Mouse (Mus musculus) fibroblast of lung, adult 2 months (primary cell): ENCODE measurements around the gene Xxylt1.

Experiments used
- DNase-seq: peaks from one replicate; pipeline ENCODE4 v3.0.0-alpha.2; 2011; ENCODE audit warnings: low read depth

Gene Xxylt1

GRCm38 (mm10) chr16:30956141-30956540 lies 125.1 kb downstream of the Xxylt1 start:
- no peak for DNase-seq

DNA sequence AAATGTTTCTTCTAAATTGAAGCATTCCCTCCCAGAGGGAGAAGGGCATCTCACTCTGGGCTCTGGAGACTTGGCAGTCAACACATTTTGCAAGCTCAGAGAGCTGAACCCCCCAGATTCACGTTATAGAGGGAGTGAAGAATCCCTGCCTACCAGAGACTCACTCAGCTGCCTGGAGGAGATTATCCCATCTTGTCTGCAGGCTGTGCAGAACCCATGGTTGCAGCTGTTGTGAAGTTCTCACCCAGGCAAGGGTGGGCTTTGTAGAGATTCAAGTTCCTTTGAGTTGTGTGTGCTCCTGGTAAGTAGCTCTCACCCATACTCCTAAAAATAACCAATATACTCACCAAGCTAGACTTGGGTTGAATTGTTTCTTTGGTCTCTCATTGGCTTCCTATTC lies 132.6 kb downstream of the Xxylt1 start:
- DNase-seq, result no peak

GRCm38 (mm10) chr16:30948216-30948615 lies 133.0 kb downstream of the Xxylt1 start:
- DNase-seq, result no peak

DNA sequence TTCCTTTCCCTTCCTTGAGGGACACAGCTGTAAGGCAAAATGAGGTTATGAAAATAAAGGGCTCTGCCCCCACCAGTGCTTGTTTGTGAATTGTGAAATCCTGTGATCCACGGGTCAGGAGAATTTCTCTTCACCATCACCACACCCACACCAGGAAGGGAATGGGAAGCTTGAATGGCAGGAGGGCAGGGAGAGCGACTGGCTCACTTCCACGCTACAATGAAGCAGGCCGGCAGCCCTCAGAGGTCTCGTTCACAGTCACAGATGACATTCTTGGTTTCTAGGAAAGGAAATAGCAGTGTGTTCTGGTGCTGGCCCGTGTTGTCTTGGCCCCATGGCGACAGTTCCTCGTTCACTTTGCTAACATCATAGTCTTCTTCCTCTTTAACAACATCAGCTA lies 136.3 kb downstream of the Xxylt1 start:
- no peak for DNase-seq

GRCm38 (mm10) chr16:30943919-30944318 lies 137.3 kb downstream of the Xxylt1 start:
- DNase-seq, result no peak

- DNase-seq, result no peak
Measured at GRCm38 (mm10) chr16:30940699-30941098, 140.5 kb downstream of the Xxylt1 start.

- no peak for DNase-seq
Measured at GRCm38 (mm10) chr16:30939903-30940302, 141.3 kb downstream of the Xxylt1 start.

GRCm38 (mm10) chr16:30939210-30939609 lies 142.0 kb downstream of the Xxylt1 start:
- no peak for DNase-seq

- DNase-seq, result no peak
Measured at GRCm38 (mm10) chr16:30938664-30939063, 142.6 kb downstream of the Xxylt1 start.

DNA sequence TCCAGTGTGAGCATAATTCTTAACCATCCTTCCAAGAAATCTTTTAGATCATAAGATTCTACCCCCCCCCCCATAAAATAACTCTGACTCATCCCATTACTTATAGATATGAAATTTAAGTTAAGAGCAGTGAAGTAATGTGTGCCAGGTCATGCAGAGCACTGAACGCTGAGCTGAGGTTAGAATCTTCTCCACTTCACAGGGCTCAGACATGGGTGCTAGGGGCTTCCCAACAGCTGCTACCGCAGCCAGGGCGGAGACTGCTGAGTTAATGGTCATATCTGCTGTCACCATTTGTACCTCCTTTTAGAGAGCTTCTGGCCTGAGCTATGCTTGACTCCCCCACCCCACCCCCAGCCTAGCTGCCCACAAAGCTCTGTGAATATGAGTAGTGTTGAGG lies 143.6 kb downstream of the Xxylt1 start:
- no peak for DNase-seq

DNA sequence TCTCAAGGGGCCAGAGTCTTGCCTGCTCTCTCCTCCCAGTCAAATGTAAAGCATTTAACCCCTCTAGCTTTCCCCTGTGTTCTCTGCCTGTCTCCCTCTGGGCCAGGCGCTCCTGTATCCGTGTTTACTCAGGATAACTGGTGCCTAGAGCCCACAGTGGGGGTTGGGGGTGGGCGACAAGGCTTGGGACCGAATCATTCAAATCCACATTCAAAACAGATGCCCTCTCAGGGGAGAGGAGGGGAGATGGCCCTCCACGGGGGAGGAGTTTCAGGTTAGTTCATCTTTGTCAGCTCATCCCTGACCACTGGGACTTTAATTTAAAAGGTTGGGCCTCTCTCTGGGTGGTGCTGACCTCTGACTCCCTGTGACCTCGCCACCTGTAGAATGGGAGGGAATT lies 144.8 kb downstream of the Xxylt1 start:
- no peak for DNase-seq

DNA sequence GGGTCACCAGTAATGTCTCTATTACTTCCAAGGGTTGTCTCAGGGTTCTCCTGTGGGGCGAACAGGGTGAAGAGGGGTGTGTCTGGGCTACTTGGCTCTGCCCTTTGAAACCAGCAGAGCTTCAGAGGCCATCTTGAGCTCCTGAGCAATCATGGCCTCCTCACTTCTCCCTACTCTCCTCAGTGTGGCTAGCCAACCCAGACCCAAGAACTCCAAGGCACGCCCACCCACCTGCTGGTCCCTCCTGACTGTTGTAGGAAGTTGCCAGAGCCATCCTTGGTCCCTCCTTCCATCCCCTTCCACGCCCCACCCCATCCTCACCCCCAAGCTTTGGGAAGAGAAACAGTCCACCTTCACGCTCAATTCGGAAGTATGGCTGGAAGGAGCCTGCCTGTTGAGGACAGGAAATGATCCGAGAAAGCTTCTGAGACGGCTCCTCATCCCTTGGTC lies 145.2 kb downstream of the Xxylt1 start:
- DNase-seq, result no peak

DNA sequence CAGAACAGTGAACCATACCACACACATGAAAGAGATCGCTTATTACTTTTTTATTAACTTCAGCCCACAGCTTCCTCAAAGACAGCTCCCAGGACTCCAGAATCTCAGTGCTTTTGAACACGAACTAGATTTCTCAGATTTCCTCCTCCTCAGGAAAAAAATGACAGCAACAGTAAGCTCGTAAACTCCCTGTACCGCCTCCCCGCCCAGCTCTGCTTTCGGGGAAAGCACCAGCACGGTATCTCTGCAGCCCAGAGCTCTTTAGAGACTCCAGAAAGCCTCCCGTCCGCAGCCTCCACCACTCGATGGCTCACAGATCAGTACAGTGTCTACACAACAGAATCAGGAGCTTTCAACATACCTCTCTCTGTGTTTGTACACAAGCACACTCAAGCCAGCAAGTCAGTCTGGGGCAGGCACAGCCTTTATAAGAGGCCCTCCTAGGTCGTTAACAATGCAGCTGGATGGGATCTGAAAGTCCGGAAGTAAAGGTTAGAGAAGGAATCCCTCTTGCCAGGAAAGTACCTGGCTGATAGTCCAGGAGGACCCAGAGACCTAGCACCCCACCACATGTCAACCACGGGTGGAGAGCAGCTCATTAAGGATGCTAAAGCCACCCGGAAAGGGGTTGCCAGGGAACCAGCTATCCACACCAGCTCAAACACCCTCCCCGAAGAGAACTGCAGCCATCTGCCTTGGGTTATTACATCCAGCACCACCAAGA lies 146.1 kb downstream of the Xxylt1 start:
- no peak for DNase-seq

- DNase-seq, result no peak
Measured at GRCm38 (mm10) chr16:30934205-30934780, 146.9 kb downstream of the Xxylt1 start.

GRCm38 (mm10) chr16:30933366-30933765 lies 147.9 kb downstream of the Xxylt1 start:
- DNase-seq, result no peak

DNA sequence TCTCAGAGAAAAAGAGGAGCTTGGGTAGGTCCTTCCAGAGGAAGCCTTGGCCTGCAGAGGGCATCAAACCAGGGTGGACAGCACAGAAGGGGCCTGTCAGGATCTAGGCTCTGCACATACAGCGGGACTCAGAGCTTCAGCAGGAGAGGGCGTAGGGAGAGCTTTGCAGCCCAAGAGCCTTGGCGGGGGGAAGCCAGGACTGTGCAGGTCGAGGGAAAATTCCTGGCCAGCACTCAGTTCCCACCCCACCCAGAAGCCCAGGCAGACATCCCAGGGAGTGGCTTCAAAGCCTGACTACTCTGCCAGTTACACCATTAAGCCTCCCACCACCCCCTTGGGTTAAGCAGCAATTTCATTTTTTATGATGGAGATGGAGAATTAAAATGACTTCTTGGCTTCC lies 148.4 kb downstream of the Xxylt1 start:
- no peak for DNase-seq

DNA sequence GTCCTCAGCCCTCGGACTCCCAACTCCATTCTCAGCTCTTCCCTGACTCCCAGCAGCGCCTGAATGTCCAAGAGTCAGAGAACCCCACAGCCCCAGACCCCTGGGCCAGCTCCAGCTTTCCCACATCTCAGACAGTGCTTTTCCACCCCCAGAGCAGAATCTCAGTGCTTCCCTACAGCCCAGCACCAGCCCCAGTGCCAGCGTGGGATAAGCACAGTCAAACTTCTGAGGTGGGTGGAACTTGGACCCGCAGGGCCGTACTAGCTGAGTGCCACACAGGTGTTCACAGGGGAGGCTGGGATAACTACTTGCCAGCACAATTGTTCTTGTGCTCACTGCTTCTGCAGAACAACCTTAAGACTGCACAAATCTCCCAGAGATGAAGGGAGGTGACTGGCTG lies 149.0 kb downstream of the Xxylt1 start:
- no peak for DNase-seq

DNA sequence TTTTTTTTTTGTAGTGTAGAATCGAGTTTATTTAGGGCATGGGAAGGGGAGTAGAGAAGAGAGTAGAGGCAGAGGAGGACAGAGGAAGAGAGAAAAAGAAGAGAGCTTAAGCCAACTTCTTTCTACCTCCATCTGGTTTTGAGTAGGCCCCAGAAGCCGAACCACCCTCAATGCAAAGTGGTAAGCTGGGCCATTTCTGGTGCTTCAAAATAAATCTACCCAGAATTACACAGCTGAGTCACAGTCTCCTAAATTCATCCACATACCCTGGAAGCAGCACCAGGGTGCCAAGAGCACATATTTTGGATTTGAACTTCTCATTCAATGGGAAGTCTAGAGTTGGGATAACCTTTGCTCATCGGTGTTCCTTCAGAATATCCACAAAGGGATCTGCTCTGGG lies 152.1 kb downstream of the Xxylt1 start:
- DNase-seq, result no peak

DNA sequence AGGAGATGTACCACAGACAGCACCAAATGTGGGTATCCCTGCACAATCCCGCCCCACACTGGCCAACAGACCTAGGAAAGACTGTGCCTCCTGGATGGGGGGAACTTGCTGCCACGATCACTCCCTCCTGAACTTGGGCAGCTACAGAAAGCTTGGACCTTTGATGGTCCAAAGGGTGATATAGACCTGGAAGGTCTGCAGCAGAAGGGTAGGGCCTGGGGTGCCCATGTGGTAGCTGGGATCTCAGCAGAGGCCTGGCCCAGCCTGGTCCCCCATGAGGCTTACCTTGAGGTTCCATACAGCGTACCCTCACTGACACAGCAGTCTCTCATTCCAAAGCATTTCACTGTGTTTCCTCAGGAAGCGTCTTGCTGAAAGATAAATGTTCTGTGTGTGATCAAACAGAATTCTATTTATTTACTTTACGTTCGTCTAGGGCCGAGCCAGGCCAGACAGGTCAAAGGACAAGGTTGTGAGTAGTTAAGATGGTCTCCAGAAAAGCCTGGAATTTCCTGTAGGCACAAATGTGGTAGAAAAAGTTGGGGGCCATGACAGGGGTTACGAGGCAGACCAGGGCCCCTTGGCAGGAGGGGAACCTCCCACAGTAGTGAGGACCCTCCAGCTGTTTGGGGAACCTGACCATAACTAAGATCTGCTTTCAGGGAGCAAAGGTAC lies 153.0 kb downstream of the Xxylt1 start:
- DNase-seq, result no peak

GRCm38 (mm10) chr16:30925496-30925895 lies 155.7 kb downstream of the Xxylt1 start:
- no peak for DNase-seq

- DNase-seq, result no peak
Measured at GRCm38 (mm10) chr16:30923899-30924298, 157.3 kb downstream of the Xxylt1 start.

DNA sequence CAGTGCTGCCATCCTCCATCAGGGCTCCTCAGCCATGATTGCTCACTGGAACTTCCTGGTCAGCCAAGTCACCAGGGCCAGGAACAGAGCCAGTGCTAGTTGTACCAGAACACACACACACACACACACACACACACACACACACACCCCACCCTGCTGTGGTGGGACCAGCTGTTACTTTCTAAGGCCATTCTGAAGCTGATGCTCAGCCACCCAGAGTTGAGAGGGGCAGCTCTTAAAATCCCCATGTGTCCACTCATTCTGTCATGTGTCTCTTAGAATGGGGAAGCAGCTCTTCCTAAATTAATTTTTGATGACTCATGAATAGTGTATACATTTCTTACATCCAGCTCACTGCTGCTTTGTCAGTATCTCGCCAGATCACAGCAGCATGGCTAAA lies 158.7 kb downstream of the Xxylt1 start:
- no peak for DNase-seq

GRCm38 (mm10) chr16:30918866-30919265 lies 162.4 kb downstream of the Xxylt1 start:
- DNase-seq, result no peak
